Mouse (Mus musculus) G1E (cell line): ENCODE results near the gene Agr2. TPM values are rescaled to one million over a fixed set of nuclear protein-coding genes. Genes with fewer than 3 reads are reported as not detected.

Experiments
- ATAC-seq: 2 replicates; pipeline ENCODE4 v1.8.0; 2016; ENCODE audit warnings: mild to moderate bottlenecking; ENCODE audit not compliant: insufficient number of reproducible peaks, poor library complexity, low FRiP score, severe bottlenecking; ENCODE audit errors: extremely low read depth
- DNase-seq: peaks from one replicate; pipeline ENCODE4 v3.0.0; 2012; ENCODE audit warnings: low spot score
- H3K27me3 ChIP-seq: 2 replicates; pipeline ENCODE4 v1.6.1; 2012; ENCODE audit warnings: mild to moderate bottlenecking, low read length, inconsistent platforms; ENCODE audit not compliant: insufficient read depth
- H3K36me3 ChIP-seq: replicated peaks from 2 replicates; pipeline ENCODE3; 2012; ENCODE audit warnings: mild to moderate bottlenecking, inconsistent platforms
- H3K4me1 ChIP-seq: 2 replicates; pipeline ENCODE4 v1.6.1; 2012; ENCODE audit warnings: low read depth, low read length, inconsistent platforms, mixed read lengths; ENCODE audit not compliant: insufficient read depth
- H3K4me3 ChIP-seq: 2 replicates; pipeline ENCODE4 v1.5.1; 2012; ENCODE audit warnings: low read depth, mild to moderate bottlenecking, inconsistent platforms, low read length, moderate library complexity, mixed read lengths
- H3K9me3 ChIP-seq: replicated peaks from 2 replicates; pipeline ENCODE4 v1.6.1; 2012; ENCODE audit warnings: inconsistent platforms
- CTCF ChIP-seq: IDR thresholded peaks from 2 replicates; pipeline ENCODE4 v1.5.1; 2012; ENCODE audit warnings: low read depth, low read length, inconsistent platforms, mixed read lengths
- GATA1 ChIP-seq: IDR thresholded peaks from 2 replicates; pipeline ENCODE4 v1.6.1; 2012; ENCODE audit warnings: borderline replicate concordance, low read length, inconsistent platforms, mixed read lengths
- GATA2 ChIP-seq: IDR thresholded peaks from 2 replicates; pipeline ENCODE4 v1.6.1; 2012; ENCODE audit warnings: low read depth, low read length, inconsistent platforms, borderline replicate concordance
- POLR2AphosphoS5 ChIP-seq: IDR thresholded peaks from 2 replicates; pipeline ENCODE4 v1.6.1; 2012; ENCODE audit warnings: low read depth, low read length, inconsistent platforms; ENCODE audit not compliant: insufficient replicate concordance
- TAL1 ChIP-seq: conservative IDR thresholded peaks from 2 replicates; pipeline ENCODE4 v1.6.1; 2012; ENCODE audit warnings: low read depth, low read length, inconsistent platforms, mixed read lengths
- polyA plus RNA-seq: library from polyadenylated mRNA; stranded (reverse); fragments of >175 nt; gene quantifications from 2 replicates; pipeline ENCODE4 v1.2.3, GENCODE M21; 2012
- total RNA-seq, 2 experiments: library from RNA; stranded (forward) in 1 of 2; stranded (reverse) in 1 of 2; fragments of 200-1000 nt in 1 of 2; fragments of >200 nt in 1 of 2; fragmentation: Nextera tagmentation in 1 of 2; gene quantifications; 2 replicates each; pipeline ENCODE4 v1.2.3; 2014 to 2017

Gene Agr2
- total and polyA plus RNA-seq, 3 experiments: 0.33 TPM; not detected in 2

DNA sequence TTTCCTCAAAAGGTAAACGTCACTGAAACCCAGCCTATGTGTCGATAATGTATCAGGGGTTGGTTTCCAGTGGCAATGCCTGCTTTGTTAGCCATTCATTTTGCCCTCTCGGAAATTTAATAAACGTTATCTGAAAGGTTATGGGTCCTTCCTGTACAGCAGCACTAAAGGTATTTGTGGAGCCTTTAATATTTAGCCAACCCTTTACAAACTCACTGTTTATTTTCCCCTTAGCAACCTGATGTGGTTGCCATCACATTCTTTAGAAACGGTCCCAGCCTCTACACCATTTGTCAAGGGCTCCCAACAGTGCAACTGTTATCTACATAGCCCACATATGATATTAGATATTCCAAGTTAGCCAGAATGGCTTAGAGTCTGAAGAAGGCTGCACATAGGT, 13.1 kb upstream of the Agr2 start:
- H3K4me1 ChIP-seq: no peaks in the 10 kb centered on the region
- H3K27me3 ChIP-seq: no peaks in the 10 kb centered on the region
- no peaks in the 10 kb centered on the region for H3K9me3 ChIP-seq
- H3K4me3 ChIP-seq: no peak overlapping the region
- no peaks in the 10 kb centered on the region for H3K36me3 ChIP-seq
- DNase-seq (no peak), ATAC-seq (no peak)
- TF ChIP-seq POLR2AphosphoS5: no peak
- no peak for TF ChIP-seq GATA2
- no peak for TF ChIP-seq CTCF
- no peak for TF ChIP-seq TAL1
- TF ChIP-seq GATA1: no peak

DNA sequence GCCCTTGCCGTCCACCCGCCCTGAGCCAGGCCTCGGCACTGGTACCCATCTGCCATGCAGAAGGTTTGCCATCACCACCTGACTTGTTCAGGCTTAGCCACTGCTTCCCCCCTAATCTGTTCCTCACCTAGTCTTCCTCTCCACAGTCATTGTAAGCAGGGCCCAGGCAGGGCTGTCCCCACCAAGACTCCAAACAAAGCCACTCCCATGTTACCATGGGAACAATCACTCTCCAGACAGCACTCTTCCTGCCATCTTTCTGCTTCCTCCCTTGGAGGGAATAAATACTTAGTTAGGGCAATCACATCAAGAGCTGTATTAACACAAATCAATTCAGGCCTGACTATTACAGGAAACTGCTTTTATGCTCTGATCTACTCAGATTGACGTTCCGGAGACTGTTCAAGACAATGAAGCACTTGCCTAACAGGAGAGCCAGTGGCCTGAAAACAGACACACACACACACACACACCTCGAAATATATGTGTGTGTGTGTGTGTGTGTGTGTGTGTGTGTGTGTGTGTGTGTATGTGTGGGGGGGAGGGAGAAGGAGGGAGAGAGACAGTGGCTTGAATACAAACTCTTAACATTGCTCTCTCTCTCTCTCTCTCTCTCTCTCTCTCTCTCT, 10.9 kb upstream of the Agr2 start:
- ATAC-seq (no peak), DNase-seq (no peak)
- H3K27me3 ChIP-seq: no peaks in the 10 kb centered on the region
- TF ChIP-seq POLR2AphosphoS5 (no peak), GATA2 (no peak), CTCF (no peak), GATA1 (no peak), TAL1 (no peak)
- no peak overlapping the region for H3K4me3 ChIP-seq
- no peaks in the 10 kb centered on the region for H3K9me3 ChIP-seq
- no peaks in the 10 kb centered on the region for H3K4me1 ChIP-seq
- no peaks in the 10 kb centered on the region for H3K36me3 ChIP-seq

DNA sequence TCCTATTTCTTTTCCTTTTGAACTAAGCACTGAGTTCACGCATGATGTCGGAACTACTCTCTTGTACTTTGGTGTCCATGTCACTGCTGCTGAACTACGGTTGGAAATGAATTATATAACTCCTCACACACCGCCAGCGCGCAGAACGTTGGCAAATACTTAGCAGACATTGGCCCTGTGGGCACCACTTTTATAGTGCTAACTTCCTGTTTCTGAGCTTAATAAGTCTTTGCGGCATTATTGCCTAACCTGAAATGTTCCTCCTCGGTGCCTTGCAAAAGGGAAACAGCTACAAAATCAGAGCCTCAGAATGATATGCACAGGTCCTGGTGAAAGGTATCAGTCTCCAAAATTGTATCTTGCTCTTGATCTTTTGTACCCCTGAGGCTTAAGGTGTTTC, 9.2 kb upstream of the Agr2 start:
- no peak for TF ChIP-seq GATA1
- TF ChIP-seq POLR2AphosphoS5: no peak
- no peak for TF ChIP-seq CTCF
- no peak for TF ChIP-seq GATA2
- no peak for TF ChIP-seq TAL1
- no peak overlapping the region for H3K4me3 ChIP-seq
- no peaks in the 10 kb centered on the region for H3K9me3 ChIP-seq
- no peaks in the 10 kb centered on the region for H3K27me3 ChIP-seq
- H3K36me3 ChIP-seq: no peaks in the 10 kb centered on the region
- ATAC-seq (no peak), DNase-seq (no peak)
- no peaks in the 10 kb centered on the region for H3K4me1 ChIP-seq

DNA sequence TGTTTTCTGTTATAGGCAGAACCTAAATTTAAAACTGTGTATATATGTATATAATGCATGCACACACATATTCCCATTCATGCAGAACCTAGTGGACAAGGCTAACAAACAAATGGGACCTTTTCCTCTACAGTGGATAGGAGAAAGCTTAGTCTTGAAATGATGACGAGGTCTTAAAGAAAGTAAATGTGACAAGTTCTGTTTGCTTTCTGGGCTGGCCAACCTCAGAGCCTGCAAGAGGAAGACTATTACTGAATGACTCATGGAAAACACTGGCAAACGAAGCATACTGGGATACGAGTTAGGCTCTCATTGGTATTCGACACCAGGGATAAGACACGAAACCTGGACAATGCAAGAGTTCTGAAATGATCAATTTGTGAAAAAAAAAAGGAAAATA, 8.0 kb upstream of the Agr2 start:
- H3K27me3 ChIP-seq: no peaks in the 10 kb centered on the region
- no peak for DNase-seq
- no peaks in the 10 kb centered on the region for H3K9me3 ChIP-seq
- H3K36me3 ChIP-seq: no peaks in the 10 kb centered on the region
- ATAC-seq: no peak
- no peaks in the 10 kb centered on the region for H3K4me1 ChIP-seq
- H3K4me3 ChIP-seq: no peak overlapping the region
- TF ChIP-seq TAL1: no peak

DNA sequence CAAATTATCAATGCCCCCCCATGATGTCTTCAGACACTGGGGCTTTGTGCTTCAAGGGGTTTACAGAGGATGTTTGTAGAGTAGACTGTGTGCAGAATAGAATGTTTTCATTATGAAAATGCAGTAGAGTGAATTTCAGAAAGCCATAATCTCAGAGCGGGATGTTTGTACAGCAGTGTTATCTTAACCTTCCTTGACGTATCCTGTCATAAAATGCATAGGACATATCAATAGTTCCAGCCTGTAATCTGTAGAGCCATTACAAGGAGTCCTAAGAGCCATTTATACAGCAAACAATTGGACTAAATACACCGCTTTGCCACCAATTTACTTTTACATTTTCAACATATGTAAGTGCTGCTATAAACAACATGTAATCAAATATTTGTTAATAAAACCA, 876 bp downstream of the Agr2 start:
- ATAC-seq (no peak), DNase-seq (no peak)
- no peak overlapping the region for H3K4me3 ChIP-seq
- H3K27me3 ChIP-seq: no peaks in the 10 kb centered on the region
- 0 out of 2 replicates have a peak, but pooled peaks cover 3% of the 10 kb centered on the region for H3K9me3 ChIP-seq
- TF ChIP-seq TAL1 (no peak), GATA1 (no peak), CTCF (no peak), GATA2 (no peak), POLR2AphosphoS5 (no peak)
- no peaks in the 10 kb centered on the region for H3K4me1 ChIP-seq
- H3K36me3 ChIP-seq: no peaks in the 10 kb centered on the region

DNA sequence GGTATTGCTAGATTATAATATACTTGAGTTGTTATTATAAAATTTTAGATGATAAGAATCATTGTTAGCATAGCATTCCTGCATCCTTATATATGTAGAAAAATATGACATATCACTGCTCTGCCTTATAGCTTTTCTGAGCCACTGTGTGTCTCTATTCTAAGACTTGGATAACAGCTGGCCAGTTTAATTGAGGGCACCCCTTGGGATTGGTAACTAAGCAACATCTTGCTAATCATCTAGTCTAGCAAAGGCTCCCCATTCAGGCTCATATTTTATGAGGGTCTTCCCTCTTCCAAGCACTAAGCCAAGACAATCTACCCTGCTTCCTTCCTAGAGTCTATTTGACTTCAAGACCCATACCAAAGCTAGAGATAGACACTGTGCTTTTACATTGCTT, 1.4 kb downstream of the Agr2 start:
- Histone ChIP-seq H3K27me3 (no peaks in the 10 kb centered on the region), H3K4me1 (no peaks in the 10 kb centered on the region), H3K4me3 (no peak overlapping the region), H3K9me3 (0 out of 2 replicates have a peak, but pooled peaks cover 3% of the 10 kb centered on the region), H3K36me3 (no peaks in the 10 kb centered on the region)
- no peak for ATAC-seq
- no peak for TF ChIP-seq GATA2
- TF ChIP-seq POLR2AphosphoS5: no peak
- no peak for TF ChIP-seq CTCF
- no peak for TF ChIP-seq GATA1
- DNase-seq: no peak

DNA sequence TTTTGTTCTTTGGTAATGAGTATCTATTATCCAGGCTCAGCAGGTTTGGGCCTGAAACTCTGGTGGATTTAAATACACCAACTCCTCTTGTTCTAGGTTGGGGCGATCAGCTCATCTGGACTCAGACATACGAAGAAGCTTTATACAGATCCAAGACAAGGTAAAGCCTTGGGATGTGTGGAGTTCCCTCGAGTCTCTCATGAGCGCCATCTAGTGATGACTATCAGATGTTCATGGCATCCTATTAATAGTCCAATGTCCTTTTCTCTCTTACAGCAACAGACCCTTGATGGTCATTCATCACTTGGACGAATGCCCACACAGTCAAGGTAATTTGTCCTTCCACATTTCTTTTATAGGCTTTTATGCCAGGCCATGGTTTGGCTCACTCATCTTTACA, 3.1 kb downstream of the Agr2 start:
- ATAC-seq: no peak

More for the DNA sequence above, 3.1 kb downstream of the Agr2 start:
- H3K4me1 ChIP-seq: no peaks in the 10 kb centered on the region
- 0 out of 2 replicates have a peak, but pooled peaks cover 3% of the 10 kb centered on the region for H3K9me3 ChIP-seq
- TF ChIP-seq CTCF: peak; percentile 48; the same call in 1 of the 2 replicates
- TF ChIP-seq GATA1: no peak
- TF ChIP-seq TAL1: no peak
- no peak for TF ChIP-seq POLR2AphosphoS5
- no peak for TF ChIP-seq GATA2
- H3K27me3 ChIP-seq: no peaks in the 10 kb centered on the region
- H3K36me3 ChIP-seq: no peaks in the 10 kb centered on the region
- no peak overlapping the region for H3K4me3 ChIP-seq
- peak; percentile 4 for DNase-seq
